Mouse (Mus musculus) spleen, adult 2 months (tissue): ENCODE results near the gene Tenm4. TPM values are rescaled to one million over a fixed set of nuclear protein-coding genes. Genes with fewer than 3 reads are reported as not detected.

Experiments used
- DNase-seq, 2 experiments: peaks; one replicate each; pipeline versions ENCODE4 v3.0.0 to v3.0.0-alpha.2; 2012 to 2021; ENCODE audit warnings: low spot score in 2 of 2, low read depth in 1 of 2
- H3K27ac ChIP-seq: fragments of 200-500 bp; 2 replicates; pipeline ENCODE4 v1.5.1; 2012; ENCODE audit warnings: low read length, inconsistent platforms; ENCODE audit not compliant: insufficient read depth
- H3K27me3 ChIP-seq: fragments of 200-500 bp; 2 replicates; pipeline ENCODE4 v1.6.1; 2012; ENCODE audit warnings: mild to moderate bottlenecking, moderate library complexity, low read length, inconsistent platforms; ENCODE audit not compliant: control insufficient read depth, insufficient read depth
- H3K36me3 ChIP-seq: fragments of 200-500 bp; 2 replicates; pipeline ENCODE4 v1.6.1; 2012; ENCODE audit warnings: mild to moderate bottlenecking, low read length, inconsistent platforms; ENCODE audit not compliant: control insufficient read depth, insufficient read depth
- H3K4me1 ChIP-seq: fragments of 200-500 bp; 2 replicates; pipeline ENCODE4 v1.6.1; 2011; ENCODE audit warnings: inconsistent platforms; ENCODE audit not compliant: control insufficient read depth, insufficient read depth, insufficient read length
- H3K4me3 ChIP-seq: fragments of 200-500 bp; 2 replicates; pipeline ENCODE4 v1.5.1; 2011; ENCODE audit warnings: mild to moderate bottlenecking, inconsistent platforms; ENCODE audit not compliant: insufficient read depth, insufficient read length; ENCODE audit errors: extremely low read depth
- CTCF ChIP-seq: fragments of 200-500 bp; IDR thresholded peaks from 2 replicates; pipeline ENCODE4 v1.5.1; 2011; ENCODE audit warnings: mild to moderate bottlenecking, inconsistent platforms; ENCODE audit not compliant: insufficient read depth, insufficient read length, insufficient replicate concordance; ENCODE audit errors: extremely low read depth
- POLR2A ChIP-seq: fragments of 200-500 bp; IDR thresholded peaks from 2 replicates; pipeline ENCODE4 v1.6.1; 2011; ENCODE audit warnings: low read depth, low read length, inconsistent platforms
- whole genome bisulfite sequencing: fragments of 180-500 bp; shearing (Covaris S2); methylation state at CpG from one replicate; pipeline ENCODE4 v1.1.7; 2018; 5-methylcytosine and 5-hydroxymethylcytosine counted together
- polyA plus RNA-seq: library from polyadenylated mRNA; depleted of rRNA; stranded (reverse); fragments of >200 nt; gene quantifications from 2 replicates; pipeline ENCODE4 v1.2.3, GENCODE M21; 2012

Tenm4 gene
- polyA plus RNA-seq, 1 experiment, result 1.2 TPM

GRCm38 (mm10) chr7:96466761-96467160, 295.7 kb downstream of the Tenm4 start:
- DNase-seq, result no peak
- Histone ChIP-seq H3K27me3 (no peaks in the 10 kb centered on the region), H3K4me1 (peaks cover 9% of the 10 kb centered on the region; the same call in 1 of the 2 replicates), H3K4me3 (no peak overlapping the region), H3K36me3 (no peaks in the 10 kb centered on the region), H3K27ac (no peak overlapping the region)
- no peak for TF ChIP-seq POLR2A
- no peak for TF ChIP-seq CTCF
- 83% methylated on average over 3 of the region's 3 CpGs for WGBS

GRCm38 (mm10) chr7:96470821-96471220, 299.8 kb downstream of the Tenm4 start:
- 90% methylated on average over 6 of the region's 6 CpGs for WGBS
- no peaks in the 10 kb centered on the region for H3K36me3 ChIP-seq
- H3K4me1 ChIP-seq, result peaks cover 9% of the 10 kb centered on the region; the same call in 1 of the 2 replicates
- no peak for DNase-seq
- no peak overlapping the region for H3K4me3 ChIP-seq
- H3K27ac ChIP-seq, result no peak overlapping the region
- H3K27me3 ChIP-seq, result no peaks in the 10 kb centered on the region
- TF ChIP-seq CTCF (no peak), POLR2A (no peak)

GRCm38 (mm10) chr7:96474560-96475089, 303.6 kb downstream of the Tenm4 start:
- Histone ChIP-seq H3K36me3 (no peaks in the 10 kb centered on the region), H3K27ac (no peak overlapping the region), H3K4me1 (peaks cover 20% of the 10 kb centered on the region), H3K4me3 (no peak overlapping the region), H3K27me3 (no peaks in the 10 kb centered on the region)
- TF ChIP-seq CTCF (no peak), POLR2A (no peak)
- 91% methylated on average over 11 of the region's 11 CpGs for WGBS
- no peak for DNase-seq

- peaks cover 16% of the 10 kb centered on the region for H3K4me1 ChIP-seq
- no peak overlapping the region for H3K4me3 ChIP-seq
- DNase-seq, result no peak
- peak overlapping the region; percentile 60 for H3K27ac ChIP-seq
- no peaks in the 10 kb centered on the region for H3K36me3 ChIP-seq
- WGBS, result 48% methylated on average over 6 of the region's 6 CpGs
- TF ChIP-seq CTCF (no peak), POLR2A (no peak)
- H3K27me3 ChIP-seq, result no peaks in the 10 kb centered on the region
Measured at GRCm38 (mm10) chr7:96476987-96477613, 306.1 kb downstream of the Tenm4 start.

- Histone ChIP-seq H3K27me3 (no peaks in the 10 kb centered on the region), H3K27ac (no peak overlapping the region), H3K4me3 (no peak overlapping the region), H3K4me1 (peaks cover 26% of the 10 kb centered on the region), H3K36me3 (no peaks in the 10 kb centered on the region)
- WGBS, result 29% methylated on average over 6 of the region's 6 CpGs
- TF ChIP-seq CTCF (no peak), POLR2A (no peak)
- no peak for DNase-seq
Measured at GRCm38 (mm10) chr7:96479139-96479538, 308.1 kb downstream of the Tenm4 start.

GRCm38 (mm10) chr7:96480351-96480983, 309.4 kb downstream of the Tenm4 start:
- 93% methylated on average over 9 of the region's 9 CpGs for WGBS
- peaks cover 26% of the 10 kb centered on the region for H3K4me1 ChIP-seq

GRCm38 (mm10) chr7:96482953-96483352, 311.9 kb downstream of the Tenm4 start:
- peaks cover 16% of the 10 kb centered on the region; the same call in 1 of the 2 replicates for H3K4me1 ChIP-seq
- no peak for TF ChIP-seq POLR2A
- no peak for TF ChIP-seq CTCF
- DNase-seq, result no peak
- H3K4me3 ChIP-seq, result no peak overlapping the region
- 18% methylated on average over 8 of the region's 8 CpGs for WGBS
- H3K27me3 ChIP-seq, result no peaks in the 10 kb centered on the region
- peak overlapping the region; percentile 52; the same call in 1 of the 2 replicates for H3K27ac ChIP-seq
- no peaks in the 10 kb centered on the region for H3K36me3 ChIP-seq

More at GRCm38 (mm10) chr7:96480351-96480983, 309.4 kb downstream of the Tenm4 start:
- Histone ChIP-seq H3K27ac (no peak overlapping the region), H3K36me3 (no peaks in the 10 kb centered on the region), H3K4me3 (no peak overlapping the region), H3K27me3 (no peaks in the 10 kb centered on the region)
- no peak for DNase-seq
- TF ChIP-seq CTCF (no peak), POLR2A (no peak)
